Mouse (Mus musculus) urinary bladder, adult 18-20 months (tissue): ENCODE results near the gene Alg9.

Experiments used
- DNase-seq, 2 experiments: peaks; one replicate each; pipeline ENCODE4 v3.0.0; 2022; ENCODE audit warnings: low spot score in 2 of 2, mixed read lengths in 2 of 2

The Alg9 gene

DNA sequence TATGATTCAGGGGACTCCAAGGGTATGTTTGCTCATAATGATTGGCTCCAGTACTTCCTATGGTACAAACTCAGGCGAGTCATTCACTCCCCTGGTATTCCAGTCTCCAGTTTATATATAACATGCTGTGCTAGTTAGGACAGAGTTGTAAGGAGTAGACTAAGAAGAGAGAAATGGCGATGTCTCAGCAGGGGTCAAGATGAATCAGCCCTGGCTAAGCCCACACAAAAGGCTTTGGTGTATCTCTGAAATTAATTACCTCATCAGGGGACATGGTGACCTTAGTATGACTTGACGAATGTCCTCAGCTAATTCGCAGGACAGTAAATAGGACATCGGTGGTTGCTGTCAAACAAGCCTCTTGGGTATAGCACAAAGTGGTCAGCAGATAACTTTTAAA, 18.1 kb upstream of the Alg9 start:
- DNase-seq: no peak

DNA sequence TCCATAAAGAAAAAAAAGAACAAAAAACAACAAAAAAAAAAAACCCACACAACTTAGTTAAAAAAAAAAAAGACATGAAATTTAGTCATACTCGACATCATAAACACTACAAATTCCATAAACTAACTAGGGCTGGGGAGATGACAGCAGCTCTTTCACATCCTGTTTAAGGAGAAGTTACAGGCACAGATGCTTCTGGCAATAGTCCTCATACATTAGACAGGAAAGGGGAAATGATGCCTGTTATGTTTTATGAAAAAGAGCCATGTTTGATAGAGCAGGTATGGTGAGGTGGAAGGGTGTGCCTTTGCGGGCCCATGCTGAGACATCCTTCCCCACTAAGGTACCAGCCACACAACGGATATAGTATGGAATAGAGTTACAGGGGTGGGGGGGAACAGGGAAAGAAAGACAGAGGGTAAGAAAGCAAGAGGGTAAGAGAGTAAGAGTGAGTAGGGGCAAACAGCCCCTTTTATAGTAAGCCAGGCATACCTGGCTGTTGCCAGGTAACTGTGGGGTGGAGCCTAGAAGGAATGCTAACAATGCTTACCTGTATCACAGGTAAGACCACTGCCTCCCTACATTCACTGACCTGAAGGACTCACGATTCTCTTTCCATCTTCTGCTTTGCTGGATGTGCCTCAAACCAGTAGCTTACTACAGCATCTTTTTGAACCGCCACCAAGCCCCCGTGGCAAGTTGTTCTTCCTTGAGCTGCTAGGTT, 13.1 kb upstream of the Alg9 start:
- no peak for DNase-seq

DNA sequence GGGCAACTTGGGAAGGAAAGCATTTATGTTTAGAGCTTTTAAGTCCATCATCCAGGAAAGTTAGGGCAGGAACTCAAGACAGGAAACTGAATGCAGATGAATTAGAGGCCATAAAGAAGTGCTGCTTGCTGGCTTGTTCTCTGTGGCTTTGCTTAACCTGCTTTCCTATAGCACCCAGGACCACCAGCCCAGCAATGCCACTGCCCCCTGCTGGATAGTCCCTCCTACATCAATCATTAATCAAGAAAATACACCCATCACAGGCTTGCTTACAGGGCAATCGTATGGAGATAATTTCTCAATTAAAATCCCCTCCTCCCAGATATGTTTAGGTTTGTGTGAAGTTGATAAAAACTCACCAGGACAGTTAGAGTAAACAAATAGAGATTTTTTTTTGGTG, 11.5 kb upstream of the Alg9 start:
- DNase-seq: no peak

DNA sequence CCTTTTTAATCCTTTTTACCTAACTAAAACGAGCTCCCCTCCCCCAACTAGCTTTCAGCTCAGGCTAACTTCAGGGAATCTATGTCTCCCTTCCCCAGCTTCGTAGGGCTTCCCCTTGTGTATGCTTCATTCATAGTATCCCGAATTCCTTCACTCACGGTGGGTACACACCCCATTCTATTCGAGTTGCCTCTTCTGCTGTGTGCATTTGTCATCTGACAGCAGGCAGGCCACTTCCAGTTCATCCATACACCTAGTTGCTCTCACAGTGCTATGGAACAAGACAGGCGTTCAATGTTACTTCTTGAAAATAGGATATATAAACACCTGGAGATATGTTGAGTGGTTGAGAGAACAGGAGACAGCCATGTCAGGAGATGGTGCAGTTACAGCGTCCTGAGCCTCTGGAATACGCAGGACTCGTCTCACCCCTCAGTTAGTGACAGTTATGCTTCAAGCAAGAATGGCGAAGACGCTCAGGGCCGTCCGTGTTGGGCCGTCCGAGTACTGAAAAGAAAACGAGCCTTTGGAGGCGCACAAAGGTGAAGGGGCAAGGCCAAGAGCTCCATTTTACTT, 7.2 kb upstream of the Alg9 start:
- DNase-seq: no peak

DNA sequence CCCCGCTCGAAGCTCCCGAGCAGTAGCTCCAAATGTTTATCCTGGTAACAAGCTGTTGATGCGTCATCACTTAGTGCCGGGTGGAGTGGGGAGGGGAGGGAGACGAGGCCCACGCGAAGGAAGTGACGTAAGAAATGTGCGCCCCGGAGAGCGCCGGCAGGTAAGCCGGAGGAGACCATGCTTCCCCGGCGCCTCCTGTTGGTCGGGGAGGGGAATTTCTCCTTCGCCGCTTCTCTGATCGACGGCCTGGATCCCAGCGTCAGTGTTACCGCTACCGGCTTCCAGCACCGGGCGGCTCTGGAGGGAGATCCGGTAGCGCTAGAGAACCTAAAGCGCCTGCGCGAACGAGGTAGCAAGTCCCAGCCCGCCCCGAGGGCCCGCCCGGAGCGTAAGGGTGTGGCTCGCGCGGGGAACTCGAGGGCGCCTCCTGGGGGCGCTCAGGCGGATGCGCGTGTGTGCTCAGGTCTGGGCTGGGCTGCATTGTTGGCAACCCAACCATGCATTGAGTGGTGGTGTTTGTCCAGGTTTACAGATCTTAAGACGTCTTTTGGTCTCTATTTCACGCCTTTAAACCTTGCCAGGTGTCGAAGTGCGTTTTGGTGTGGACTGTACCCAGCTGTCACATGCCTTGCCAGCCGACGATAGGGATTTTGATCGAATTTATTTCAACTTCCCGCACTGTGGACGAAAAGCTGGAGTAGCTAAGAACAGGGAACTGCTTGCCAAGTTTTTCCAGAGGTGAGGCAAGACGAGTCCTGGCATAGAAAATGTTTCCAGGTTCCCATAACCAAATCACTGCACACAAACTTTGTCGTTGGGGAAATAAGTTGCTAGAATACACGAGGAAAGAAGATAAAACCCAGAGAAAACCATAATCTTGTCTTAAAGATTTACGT, 6.5 kb upstream of the Alg9 start, which contains the start of gene Fdxacb1:
Gene Fdxacb1, plus strand, starts transcription at position 130 of the 896 bp plus-strand sequence.
- peak; percentile 94 to 96 for DNase-seq

DNA sequence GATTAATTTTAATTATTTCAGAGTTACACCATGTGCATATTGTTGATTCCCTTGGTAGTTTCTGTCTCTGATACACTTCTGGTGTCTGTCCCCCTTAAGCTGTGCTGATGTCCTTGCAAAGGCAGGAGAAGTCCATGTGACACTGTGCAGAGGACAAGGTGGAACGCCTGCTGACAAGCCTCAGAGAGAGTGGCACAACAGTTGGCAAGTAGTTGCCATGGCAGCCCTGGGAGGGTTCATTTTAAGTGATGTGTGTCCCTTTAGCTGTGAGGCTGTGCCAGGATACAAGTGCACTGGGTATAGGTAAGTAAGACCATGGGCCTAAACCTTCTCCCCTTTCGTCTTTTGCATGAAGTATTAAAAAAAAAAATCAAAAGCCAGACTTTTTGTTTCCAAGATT, 4.8 kb upstream of the Alg9 start:
- DNase-seq: no peak

DNA sequence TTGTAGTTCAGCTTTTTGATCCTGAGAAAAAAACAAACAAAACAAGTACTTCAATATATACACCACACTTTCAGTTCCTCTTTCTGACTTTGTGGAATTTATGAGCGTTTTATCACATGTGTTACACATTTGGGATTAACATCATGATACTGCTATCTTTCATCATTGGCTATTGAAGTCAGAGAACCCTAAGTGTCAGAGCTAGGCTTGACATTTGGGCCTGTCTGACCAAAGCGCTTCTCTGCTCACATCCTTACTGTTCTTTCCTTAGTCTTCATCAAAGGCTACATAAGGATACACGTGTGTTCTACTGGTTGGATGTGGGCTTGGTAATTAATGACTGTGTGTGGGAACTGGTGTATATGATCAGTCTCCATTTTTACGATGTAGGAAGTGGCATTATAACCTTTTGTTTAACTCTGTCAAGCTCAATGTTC, 775 bp upstream of the Alg9 start:
- DNase-seq: no peak

DNA sequence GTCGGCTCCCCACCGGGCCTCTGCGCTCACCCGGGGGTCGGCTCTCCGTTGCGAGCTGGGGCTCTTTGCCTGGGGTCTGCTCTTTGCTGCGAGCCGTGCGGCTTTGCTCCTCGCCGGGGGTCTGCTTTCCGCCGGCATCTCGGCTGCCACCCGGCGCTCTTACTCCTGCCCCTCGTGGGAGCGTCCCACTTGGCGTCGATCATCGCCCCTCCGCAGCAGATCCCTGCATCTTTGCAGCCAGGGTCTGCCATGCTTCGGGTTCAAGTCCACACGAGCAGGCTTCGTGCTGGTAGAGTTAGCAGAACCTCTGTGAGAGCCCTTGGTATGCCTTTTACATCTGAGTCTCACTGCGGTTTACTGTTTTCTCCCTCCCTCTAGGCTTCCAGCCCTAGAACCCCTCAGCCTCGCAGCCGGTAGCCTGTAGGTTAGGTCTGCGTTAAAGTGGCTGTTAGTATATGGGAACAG, 875 bp downstream of the Alg9 start:
- DNase-seq: peak in 1 of 2 experiments; percentile 30

DNA sequence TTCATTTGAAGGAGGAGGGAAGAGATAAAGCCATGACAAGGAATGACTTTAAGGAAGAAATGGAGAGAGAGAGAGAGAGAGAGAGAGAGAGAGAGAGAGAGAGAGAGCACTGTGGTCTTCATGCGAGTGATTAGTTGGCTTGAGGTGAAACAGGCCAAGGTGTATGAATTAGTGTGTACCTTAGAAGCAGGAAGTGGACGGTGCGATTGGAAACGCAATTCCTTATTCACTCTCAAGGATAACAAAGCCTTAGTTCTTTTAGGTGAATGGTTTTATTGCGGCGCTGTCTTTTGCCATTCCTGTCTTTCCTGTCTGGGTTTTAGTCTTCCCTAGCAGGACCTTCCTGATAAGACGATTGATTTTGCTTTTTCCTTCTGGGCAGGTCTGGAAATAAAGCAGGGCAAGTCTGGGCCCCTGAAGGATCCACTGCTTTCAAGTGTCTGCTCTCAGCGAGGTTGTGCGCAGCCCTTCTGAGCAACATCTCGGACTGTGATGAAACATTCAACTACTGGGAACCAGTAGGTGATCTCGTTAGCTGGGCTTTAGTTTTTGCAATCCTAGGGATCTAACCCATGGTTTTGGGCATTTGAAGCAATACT, 1.4 kb downstream of the Alg9 start:
- DNase-seq: no peak

DNA sequence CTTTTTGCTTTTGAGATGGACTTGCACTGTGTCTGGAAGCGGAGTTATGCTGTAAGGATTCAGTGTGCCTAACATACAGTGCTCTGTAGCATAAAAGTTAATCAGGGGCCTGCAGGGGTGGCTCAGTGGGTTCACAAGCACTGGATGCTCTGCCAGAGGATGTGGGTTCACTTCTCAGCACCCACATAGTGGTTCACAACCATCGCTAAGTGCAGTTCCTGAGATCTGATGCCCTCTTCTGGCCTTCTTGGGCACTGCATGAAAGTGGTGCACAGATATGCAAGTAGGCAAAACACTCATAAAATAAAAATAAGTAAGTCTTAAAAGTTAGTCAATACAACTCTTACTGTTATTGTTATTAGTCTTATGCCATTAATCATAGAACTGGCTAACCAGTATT, 7.3 kb downstream of the Alg9 start:
- no peak for DNase-seq

DNA sequence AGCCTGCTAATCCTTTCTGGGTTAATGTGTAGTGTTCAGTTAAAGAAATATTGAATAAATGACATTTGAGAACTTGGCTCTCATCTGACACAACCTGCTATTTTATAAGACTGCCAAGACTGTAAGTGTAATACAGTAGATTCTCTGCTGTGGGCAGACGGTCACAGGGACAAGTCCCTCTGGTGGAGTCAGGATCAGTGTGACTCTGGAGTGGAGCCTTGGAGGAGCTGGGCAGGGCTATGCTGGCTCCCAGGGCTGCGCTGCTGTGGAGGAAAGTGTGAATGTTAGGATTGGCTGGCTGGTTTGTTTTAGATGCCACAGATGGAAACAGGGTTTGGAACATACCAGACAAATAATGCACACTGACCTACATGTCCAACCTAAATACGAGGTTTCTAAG, 20.4 kb downstream of the Alg9 start:
- DNase-seq: no peak

DNA sequence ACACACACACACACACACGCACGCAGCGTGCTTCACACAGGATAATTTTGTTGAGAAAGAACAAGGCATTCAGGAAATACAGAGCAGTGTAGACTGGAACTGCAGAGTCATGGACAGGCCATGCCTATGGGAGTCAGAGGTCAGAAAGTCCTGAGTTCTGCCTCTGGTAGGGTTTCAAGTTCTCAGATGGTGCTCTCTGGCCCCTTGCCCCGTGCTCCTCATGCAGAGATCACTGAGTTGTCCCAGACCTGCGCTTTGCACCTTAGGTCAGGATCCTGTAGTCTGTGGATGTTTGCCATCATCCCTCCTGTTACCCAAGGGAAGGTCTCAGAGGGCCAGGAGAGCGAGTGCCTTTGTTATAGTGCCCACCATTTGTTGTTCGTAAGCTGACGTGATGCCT, 22.0 kb downstream of the Alg9 start:
- no peak for DNase-seq

DNA sequence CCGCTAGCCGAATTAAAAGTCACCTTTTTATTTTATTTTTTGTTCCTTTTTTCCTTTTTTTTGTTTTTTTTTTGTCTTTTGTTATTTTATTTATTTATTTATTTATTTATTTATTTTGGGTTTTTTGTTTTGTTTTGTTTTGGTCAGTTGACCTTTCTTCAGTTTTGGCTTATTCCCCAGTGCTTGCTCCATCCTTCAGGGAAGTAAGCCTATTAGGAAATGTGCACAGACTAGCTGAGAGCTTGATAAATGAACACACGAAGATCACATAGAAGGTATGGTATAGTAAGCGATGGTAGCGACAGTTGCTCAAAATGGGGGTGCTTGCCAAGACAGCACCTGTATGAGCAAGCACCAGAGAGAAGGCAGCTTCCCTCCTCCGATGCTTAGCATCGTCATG, 22.8 kb downstream of the Alg9 start:
- no peak for DNase-seq

DNA sequence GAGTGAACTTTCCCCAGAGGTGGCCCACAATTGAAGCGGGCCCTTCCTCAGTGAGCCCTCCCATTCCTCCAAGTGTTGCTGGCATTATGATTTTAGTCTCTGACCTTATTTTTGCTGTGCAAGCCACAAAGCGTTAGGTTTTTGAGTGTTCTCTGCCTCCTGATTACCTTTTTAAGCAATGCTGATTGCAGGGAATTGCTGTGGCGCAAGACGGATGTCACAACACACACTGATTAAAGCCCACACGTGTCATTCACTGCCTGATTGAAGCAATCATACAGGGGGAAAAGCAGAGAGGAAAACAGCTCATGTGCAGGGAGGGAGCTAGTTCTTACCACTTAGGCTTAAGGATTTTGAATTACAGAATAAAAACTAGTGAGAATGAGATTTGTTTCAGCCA, 23.5 kb downstream of the Alg9 start:
- DNase-seq: no peak

DNA sequence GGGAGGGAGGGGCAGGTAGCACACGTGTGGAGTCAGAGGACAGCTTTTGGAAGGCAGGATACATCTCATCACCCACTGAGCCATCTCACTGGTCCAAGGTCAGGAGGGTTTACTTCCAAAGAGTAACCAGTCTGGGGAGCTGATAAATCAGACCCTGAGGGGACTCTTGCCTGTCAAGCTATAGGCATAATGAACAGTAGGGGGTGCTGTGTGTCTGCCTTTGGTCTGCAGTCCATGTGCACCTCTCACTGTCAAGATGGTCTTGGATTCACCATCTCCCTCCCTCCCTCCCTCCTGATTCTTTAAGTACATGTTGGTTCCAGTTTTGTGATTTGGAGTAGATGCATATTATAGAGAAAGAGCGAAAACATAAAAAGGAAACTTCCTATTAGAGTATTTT, 26.2 kb downstream of the Alg9 start:
- DNase-seq: no peak

DNA sequence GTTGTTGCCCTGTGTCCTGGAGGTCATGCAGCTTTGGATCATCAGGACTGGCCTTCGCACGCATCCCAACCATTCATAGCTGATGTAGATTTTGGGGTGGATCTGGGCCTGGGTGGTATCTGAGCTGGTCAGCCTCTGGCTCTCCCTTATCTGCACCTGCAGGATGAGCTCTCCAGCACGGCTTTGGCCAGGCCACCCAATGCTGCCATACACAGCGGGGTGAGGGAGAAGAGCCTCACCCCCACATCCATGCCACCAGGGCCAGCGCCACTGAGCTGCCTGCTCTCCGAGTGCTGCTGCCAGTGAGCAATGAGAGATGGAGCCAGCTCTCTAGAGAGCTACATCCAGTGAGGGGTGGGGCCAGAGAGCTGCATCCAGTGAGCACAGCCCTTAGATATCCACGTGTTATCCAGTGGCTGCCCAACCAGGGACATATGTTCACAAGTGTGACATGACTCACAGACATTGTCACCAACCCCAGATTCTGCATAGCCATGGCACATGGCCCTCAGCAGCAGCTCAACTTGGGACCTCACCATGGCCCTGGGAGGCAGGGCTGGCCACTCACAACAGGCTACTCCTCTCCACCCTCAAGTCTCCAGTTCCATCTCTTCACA, 28.3 kb downstream of the Alg9 start:
- no peak for DNase-seq

DNA sequence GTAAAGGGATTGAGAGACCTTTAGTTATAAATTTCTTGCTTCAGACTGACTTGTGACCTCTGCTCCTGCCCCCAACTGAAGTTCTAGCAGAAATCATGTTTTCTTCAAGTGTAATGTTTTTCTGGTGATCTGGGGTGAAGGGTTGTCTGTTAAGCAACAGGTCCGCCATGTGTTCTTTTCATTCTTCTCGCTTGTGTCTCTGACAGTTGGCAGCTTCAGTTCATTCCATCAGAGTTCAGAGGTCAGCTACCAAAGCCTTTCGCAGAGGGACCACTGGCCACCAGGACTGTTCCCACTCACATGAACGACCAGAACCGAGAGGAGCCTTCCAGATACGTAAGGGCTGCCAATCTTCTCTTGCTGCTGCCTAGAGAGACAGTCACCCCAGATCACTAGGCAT, 33.7 kb downstream of the Alg9 start:
- no peak for DNase-seq

DNA sequence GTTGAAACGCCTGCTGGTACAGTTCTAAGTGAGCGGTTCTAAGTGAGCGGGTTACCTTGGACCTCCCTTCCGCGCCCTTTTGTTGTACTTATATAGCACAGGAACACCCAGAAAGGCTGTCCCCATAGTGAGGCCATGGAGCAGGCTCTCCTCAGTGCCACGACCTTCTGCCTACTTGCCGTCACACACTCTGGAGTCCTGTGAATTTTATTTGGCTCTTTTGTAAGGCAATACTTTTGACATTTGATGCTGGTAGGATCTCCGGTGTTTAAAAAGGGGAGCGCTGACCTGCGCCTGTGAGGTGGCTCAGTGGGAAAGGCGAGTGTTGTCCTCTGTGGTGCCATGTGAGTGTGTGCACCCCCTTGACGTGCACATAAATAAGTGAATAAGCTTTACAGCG, 34.3 kb downstream of the Alg9 start:
- DNase-seq: no peak

DNA sequence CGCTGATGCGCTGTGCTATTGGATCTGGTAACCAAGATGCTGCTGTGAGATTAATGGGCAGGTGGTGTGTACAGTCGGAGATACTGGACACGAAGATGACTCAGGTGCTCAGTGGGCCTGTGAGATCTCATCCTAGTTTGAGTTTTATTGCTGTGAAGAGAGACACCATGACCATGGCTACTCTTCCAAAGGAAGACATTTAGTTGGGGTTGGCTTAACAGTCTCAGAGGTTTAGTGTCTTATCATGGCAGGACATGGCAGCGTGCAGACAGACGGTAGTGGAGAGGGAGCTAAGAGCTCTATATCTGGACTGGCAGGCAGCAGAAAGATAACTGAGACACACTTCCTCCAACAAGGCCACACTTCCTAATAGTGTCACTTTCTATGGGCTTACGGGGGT, 36.4 kb downstream of the Alg9 start:
- DNase-seq: no peak

DNA sequence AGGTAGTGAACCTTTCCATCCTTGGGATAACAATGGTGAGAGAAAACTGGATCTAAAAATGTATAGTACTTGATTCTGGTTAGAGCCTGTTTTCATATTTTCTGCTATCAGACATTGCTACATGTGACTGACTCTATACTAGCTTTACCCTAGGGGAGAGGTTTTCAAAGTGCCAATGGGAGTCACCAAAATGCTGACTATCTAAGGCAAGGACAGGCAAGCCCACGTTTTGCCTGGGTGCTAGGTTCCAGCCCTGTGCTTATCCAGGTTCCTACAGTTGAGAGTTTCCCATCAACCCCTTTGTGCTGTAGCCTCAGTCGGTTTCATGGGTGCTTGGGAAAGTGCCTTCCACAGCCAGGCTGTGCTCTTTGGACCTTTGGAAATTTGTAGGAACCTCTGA, 36.9 kb downstream of the Alg9 start:
- DNase-seq: no peak

DNA sequence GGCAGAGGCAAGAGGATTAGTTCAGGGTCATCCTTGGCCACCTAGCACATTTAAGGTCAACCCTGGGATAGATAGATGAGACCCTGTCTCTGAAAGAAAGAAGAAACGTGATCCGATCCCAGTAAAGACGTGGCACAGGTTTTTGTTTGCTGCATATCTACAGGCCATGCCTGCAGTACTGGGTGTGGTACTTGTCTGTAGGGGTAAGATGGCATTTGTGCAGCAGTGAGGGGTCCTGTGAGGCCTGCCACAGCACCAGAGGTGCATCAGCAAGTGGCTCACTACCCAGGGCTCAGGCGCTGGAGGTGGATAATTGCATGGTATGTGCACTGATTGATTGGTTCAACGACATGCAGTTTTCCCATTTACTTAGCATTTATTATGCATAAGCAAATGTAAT, 39.0 kb downstream of the Alg9 start:
- no peak for DNase-seq

DNA sequence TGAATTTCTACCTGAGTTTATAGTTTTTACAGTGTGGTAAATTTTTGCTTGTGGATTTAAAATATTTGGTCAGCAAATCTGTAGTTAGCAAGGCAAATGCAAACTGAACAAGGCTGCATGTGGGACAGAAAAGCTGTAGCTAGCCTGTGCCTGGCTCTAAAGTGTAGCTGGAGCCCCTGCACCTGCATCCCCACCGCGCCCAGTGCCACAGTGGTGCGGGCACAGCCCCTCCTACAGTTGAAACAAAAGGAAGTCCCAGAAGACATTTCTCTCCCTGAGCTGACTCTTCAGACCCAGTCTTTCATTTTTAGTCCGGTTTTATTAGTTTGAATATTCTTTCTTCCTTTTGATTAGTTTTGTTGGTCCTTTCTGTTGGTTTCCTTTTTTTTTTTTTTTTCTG, 40.8 kb downstream of the Alg9 start:
- DNase-seq: no peak
